Mouse (Mus musculus) bone marrow, adult 2 months (tissue): ENCODE measurements at regions not wholly inside any gene's neighbourhood (a gene's known extent, or its start where the extent isn't known, plus 50 kb on each side); places are given as distances from the start of the nearest gene placed in this dataset.

ENCODE experiments used
- CTCF ChIP-seq: fragments of 200-500 bp; IDR thresholded peaks from 2 replicates; pipeline ENCODE4 v1.5.1; 2011; ENCODE audit warnings: low read length, control low read depth; ENCODE audit not compliant: control insufficient read depth, insufficient read depth
- POLR2A ChIP-seq: fragments of 200-500 bp; IDR thresholded peaks from 2 replicates; pipeline ENCODE4 v1.6.1; 2011; ENCODE audit warnings: low read depth, mild to moderate bottlenecking, control low read depth, low read length, borderline replicate concordance; ENCODE audit not compliant: control insufficient read depth

DNA sequence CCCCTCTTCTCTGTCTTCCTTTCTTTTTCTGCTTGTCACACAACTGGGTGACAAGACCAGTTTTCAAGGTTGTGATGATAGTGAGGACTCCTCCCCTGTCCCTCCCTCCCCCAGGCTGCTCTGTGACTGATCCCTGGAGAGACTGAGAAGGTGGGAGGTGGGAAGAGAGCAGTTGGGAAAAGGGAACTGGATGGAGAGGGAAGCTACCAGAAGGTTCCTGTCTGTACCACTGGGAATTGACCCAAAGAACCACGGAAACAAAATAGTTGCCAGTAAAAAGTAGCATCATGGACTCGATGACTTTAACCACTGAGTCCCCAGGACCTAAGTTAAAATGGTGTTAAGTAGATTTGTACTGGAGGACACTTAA lies 94.2 kb downstream of the Phlda1 start:
- TF ChIP-seq CTCF, result no peak
- TF ChIP-seq POLR2A, result no peak
